Mouse (Mus musculus): ENCODE measurements at regions not wholly inside any gene's neighbourhood (a gene's known extent, or its start where the extent isn't known, plus 50 kb on each side); places are given as distances from the start of the nearest gene placed in this dataset.
A peak's percentile ranks its signal among the peaks of the same experiment; 100 is the strongest.

- DNase-seq (ENCODE audit: low spot score): no peak
These were observed 602.7 kb upstream of the Akr1e1 start for GRCm38 (mm10) chr13:5211659-5212058.

GRCm38 (mm10) chr13:5229476-5229875 is 620.5 kb upstream of the Akr1e1 start:
- no peak for DNase-seq (ENCODE audit: low spot score)

GRCm38 (mm10) chr13:5234232-5234631 is 625.3 kb upstream of the Akr1e1 start:
- DNase-seq (ENCODE audit: low spot score): no peak

- no peak for DNase-seq (ENCODE audit: low spot score)
These were observed 625.9 kb upstream of the Klf6 start for GRCm38 (mm10) chr13:5235391-5235790.

DNA sequence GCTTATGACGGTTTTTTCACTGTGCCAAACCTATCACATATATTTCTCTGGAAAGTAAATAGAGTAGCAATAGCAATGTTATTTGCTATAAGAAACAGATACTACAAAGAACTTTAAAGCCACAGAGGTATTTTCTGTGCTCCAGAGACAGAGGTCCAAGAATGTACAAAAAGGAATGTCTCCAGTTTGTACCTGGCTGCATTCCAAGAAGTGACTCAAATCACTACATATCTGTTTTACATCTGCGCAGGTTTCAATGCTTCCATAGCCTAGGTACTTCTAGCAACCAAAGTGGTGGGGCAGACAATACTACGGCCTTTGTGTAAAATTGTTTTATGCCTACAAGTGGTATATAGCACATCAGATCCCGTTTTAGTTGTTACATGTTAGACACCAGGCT is 620.7 kb upstream of the Klf6 start:
- DNase-seq (ENCODE audit: low spot score): no peak

- DNase-seq (ENCODE audit: low spot score): no peak
These were observed 618.5 kb upstream of the Klf6 start for GRCm38 (mm10) chr13:5242782-5243181.

GRCm38 (mm10) chr13:5248671-5249391 is 612.5 kb upstream of the Klf6 start:
- DNase-seq (ENCODE audit: low spot score): no peak

DNA sequence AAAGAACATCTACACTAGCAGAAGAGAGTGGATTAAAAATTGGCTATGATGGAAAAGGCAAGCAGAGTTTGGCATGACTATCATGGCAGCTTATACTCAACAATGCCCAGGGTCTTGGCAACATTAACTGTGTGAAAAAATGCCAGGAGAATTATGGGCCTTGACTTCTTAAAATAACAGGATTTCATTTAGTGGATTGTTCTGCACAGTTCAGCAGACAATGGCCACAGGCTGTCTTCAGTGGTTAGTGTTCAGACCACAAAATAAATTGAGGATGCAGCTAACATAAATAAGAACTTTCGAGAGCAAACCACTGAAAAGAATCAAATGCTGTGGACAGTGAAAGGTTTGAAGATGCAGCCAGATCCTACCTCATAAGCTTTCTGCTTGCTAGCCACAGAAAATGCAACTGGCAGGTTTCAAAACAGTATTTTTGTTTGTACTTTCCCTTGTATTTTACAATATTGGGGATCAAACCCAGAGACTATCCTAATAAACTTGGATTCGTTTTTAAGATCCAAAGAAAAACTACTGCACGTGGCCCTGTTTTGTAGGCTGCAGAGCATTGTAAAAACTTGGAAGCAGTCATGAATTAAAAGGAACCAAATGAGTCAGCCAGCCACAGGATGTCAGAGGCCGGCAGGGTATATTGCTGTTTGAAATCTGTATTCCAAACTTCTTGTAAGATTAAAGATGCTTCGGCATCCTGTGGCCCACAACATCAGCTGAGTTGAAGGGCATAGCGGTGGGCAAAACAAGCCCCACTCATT is 603.2 kb upstream of the Klf6 start:
- no peak for DNase-seq (ENCODE audit: low spot score)

- peak; percentile 72 for DNase-seq (ENCODE audit: low spot score)
These were observed 601.5 kb upstream of the Klf6 start for GRCm38 (mm10) chr13:5259760-5260159.

DNA sequence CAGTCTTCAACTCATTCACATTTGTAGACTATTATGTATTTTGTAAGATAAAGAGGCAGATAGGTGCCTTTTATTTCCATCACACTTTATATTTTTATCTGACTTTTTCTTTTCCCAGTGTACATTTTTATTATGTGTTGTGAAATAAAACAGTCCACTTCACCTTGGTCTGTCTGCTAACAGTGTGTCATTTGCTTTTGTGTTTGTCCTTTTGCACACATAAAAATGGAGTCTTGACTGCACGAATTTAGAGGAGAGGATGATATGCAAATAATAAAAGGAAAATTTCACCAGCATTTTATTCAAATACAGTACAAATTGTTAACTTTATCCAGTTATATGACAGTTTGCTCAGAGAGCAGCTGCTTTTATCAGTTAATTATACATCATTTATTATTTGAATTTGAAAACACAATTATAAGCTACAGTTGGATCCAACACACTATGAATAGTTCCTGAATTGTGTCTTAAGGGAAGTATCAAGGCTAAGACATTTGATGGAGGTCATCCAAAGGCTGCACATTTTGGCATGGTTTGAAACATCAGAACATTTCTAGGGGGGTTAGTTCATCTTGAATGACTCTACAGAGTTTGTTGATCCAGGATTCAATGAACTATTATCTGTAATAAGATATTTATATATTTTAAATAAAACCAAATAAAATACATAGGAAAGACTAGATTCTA is 588.6 kb upstream of the Klf6 start:
- DNase-seq (ENCODE audit: low spot score): no peak

GRCm38 (mm10) chr13:5276564-5276963 is 584.7 kb upstream of the Klf6 start:
- peak; percentile 26 for DNase-seq (ENCODE audit: low spot score)

DNA sequence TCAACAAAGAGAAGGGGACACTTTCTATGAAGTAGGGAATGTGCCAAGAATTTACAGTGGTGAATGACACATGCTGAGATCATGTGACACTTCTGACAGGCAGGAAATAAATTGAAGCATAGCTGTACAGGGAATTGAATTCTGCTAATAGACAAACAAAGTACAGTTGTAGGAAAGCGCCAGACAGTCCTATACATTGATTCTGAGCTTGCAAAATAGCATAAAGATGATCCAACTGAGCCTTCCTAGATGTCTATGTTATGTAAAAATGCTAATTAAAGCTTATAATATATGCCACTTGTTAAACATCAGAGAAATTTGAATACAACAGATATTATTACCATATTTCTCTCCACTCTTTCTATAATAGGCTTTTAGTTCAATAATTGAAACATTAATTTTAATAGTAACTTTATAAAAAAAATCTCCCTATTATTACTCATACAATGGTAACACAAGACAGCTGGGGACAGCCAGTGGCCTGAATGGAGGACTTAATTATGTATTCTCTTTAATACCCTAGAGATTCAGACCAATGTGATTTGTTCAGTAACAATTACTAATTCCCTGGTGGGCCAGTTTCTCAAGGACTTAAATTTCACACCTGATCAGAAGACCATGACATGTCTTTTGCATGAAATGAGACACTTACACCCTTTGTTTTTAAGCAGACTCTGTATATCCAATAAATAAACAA is 571.4 kb upstream of the Klf6 start:
- DNase-seq (ENCODE audit: low spot score): no peak

DNA sequence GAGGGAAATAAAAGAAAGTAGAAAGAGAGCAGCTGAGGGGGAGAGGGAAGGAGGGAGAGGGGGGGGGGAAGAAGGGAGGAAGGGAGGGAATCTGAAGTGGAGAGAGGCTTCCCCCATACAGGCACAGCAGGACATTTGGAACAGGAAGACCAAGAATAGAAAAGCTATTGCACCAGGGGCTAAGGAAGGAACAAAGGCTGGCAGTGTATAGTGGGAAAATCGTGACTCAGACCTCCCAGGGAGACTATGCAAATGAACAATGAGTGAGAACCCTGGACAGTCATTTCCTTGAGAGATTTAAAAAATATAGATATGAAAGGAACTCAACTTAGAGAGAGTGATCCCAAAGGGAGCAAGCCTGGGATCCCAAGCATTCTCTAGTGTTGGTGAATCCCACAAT is 559.1 kb upstream of the Klf6 start:
- peak; percentile 63 for DNase-seq (ENCODE audit: low spot score)

DNA sequence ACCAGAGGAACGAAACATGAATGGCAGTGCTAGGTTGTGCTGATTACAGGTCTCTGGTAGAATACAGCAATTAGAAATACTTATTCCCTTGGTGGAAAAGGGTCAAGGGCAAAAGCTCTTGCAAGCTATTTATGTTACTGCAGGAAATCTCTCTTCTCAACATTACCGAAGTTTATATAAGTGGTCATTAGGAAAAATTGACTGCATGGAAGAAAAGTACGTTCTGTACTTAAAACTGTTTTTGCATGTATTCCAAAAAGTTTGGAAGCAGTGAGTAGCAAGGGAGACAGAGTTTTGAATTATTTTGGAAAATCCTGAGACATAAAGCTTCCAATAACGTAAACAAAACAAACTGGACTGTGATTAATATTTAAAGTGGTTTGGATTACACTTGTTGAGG is 554.6 kb upstream of the Klf6 start:
- DNase-seq (ENCODE audit: low spot score): no peak

GRCm38 (mm10) chr13:5313297-5313696 is 548.0 kb upstream of the Klf6 start:
- no peak for DNase-seq (ENCODE audit: low spot score)

GRCm38 (mm10) chr13:5315011-5315410 is 546.3 kb upstream of the Klf6 start:
- peak; percentile 66 for DNase-seq (ENCODE audit: low spot score)

DNA sequence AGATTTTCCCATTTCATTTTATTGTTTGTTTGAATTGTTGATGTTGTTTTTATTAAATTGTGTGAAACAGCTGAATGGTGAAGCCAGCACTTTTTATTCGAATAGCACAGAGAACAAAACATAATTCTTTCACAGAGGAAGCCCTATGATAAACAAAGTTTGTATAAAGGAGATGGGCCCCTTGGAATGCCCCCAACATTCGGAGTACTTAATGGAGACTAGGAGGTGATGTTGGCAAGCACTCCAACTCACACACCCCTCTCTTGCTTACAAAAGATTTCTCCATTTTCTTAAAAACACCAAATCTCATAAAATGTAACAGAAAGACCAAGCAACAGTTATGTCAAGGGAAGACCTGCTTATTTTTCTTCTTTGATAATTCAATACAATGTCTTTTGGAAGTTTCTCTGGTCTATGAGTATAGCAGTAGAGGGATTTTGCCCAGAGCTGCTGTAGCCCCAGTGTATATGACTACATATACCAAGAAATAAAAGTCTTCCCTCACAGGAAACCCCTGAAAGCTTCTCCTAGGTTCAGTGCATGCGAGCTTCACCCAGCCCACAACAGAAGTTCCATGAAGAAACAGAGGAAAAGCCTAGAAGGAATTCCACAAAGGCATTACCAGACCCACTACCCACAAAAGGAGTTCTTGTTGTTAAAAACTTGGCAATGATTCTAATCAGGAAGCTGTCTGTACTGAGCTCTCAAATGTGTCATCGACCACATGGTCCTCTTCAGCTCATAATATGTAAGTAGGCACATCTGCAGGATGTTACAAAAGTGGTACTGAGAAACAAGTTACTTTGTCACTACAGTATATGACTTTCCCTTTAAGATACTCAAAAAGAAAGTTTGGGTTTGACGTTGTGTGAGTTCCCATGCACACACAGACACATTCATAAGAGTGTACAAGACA is 543.1 kb upstream of the Klf6 start:
- no peak for DNase-seq (ENCODE audit: low spot score)

DNA sequence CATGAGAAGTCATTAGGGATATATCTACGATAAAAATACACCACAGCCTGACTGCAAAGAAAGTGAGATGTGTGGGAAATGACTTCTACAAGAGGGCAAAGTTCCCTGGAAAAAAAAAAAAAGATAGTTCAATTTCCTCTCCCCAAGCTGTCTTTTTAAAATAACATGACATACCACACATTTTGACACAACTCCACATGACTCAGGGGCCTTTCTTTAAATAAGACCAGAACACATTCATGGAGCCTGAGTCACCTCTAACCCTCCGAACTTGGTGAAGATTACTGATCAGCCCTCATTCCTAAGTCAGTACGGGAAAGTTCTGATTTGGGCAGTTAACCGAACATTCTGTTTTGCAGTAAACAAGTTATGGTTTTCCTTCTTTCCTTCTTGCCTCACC is 515.6 kb upstream of the Klf6 start:
- DNase-seq (ENCODE audit: low spot score): peak; percentile 53

- DNase-seq (ENCODE audit: low spot score): peak; percentile 50
These were observed 513.5 kb upstream of the Klf6 start for GRCm38 (mm10) chr13:5347503-5348469.
